Comparison of ENCODE assay signal across 8 mouse cellular contexts in the genomic region with DNA sequence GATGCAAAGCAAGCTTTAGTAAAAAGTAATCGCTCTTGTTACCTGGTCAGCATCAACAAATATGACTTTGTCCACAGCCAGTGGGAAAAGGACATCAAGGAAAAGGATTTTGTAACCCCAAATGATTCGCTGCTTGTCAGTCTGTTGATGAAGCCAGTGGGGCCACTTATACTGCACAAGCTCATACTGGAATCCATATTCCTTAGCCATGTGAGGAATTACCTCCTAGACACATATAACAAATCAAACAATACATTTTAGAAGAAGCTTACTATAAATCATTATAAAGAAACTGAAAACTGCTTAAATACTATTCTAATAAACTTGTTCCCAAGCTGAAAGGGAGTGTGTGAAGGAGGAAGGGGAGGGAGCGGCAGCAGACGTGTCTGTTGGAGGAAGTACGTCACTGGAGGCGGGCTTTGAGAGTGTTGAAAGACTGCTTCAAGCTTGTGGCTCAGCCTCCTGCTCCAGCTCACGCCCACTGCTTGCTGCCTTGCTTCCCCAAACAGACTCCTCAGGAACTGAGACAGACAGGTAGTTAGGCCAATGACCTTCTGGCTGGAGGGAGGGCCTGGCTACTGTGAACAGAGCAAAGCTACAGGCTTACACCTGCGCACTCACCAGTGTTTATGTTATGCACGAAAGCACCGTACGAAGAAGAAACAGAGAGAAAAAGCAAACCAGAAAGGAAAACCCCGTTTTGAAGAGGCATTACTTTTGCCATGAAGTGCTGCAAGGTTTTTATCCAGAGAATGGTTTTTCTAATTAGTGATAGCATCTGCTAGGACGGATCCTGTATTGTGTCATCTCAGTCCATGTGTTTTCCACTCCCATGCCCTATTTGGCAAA.
A peak's percentile ranks its signal among the peaks of the same experiment; 100 is the strongest.
DNase-seq lines count a peak whose midpoint lies in the region; ATAC-seq and TF ChIP-seq lines count a peak whose summit lies in the region.

No protein-coding gene starts in this region.

- H3K36me3 ChIP-seq in lung, embryonic 14.5 days (ENCODE audit: insufficient read depth), result peaks cover 15% of the 10 kb centered on the region

- peak; percentile 97 for ATAC-seq in frontal cortex, adult (ENCODE audit: low TSS enrichment)
- peak; percentile 100 for ATAC-seq in hematopoietic stem cell, adult 5-6 weeks (replicated peaks in 1 of 2; ENCODE audit: insufficient read depth in 1 of 2, low FRiP score in 2 of 2, low TSS enrichment in 1 of 2, low read depth in 1 of 2, poor library complexity in 2 of 2, severe bottlenecking in 2 of 2)
- ATAC-seq in lung, embryonic 14.5 days (ENCODE audit: insufficient read depth), result peak; percentile 100

- peak overlapping the region; percentile 34 for H3K9ac ChIP-seq in lung, embryonic 14.5 days

- H3K9me3 ChIP-seq in lung, embryonic 14.5 days (ENCODE audit: low read depth, low read length), result no peaks in the 10 kb centered on the region

- TF ChIP-seq CTCF in lung, embryonic 14.5 days (IDR thresholded peaks at IDR 0.05; ENCODE audit: low read depth), result no peak
- no peak for TF ChIP-seq CTCF in olfactory bulb, adult 2 months (IDR thresholded peaks at IDR 0.05; ENCODE audit: insufficient read depth, low read depth, low read length)

- 0 out of 2 replicates have a peak, but pooled peaks have one; percentile 18 for TF ChIP-seq POLR2A in olfactory bulb, adult 2 months (IDR thresholded peaks at IDR 0.05; ENCODE audit: insufficient read depth, low read depth, low read length)

- peak overlapping the region; percentile 45 for H3K4me3 ChIP-seq in lung, embryonic 14.5 days (ENCODE audit: low read depth, low read length)
- H3K4me3 ChIP-seq in olfactory bulb, adult 2 months (ENCODE audit: insufficient read depth, low read depth, low read length), result peak overlapping the region; percentile 18

- no peaks in the 10 kb centered on the region for H3K4me1 ChIP-seq in lung, embryonic 14.5 days (ENCODE audit: insufficient read depth)
- 0 out of 2 replicates have a peak, but pooled peaks cover 2% of the 10 kb centered on the region for H3K4me1 ChIP-seq in olfactory bulb, adult 2 months (ENCODE audit: control insufficient read depth, insufficient read depth, low read length)

- H3K27me3 ChIP-seq in lung, embryonic 14.5 days (ENCODE audit: insufficient read depth, low read length), result no peaks in the 10 kb centered on the region

- WGBS in lung, embryonic 14.5 days, result 2% methylated on average over 13 of the region's 13 CpGs
- 1% methylated on average over 13 of the region's 13 CpGs for WGBS in olfactory bulb, adult 2 months

- peak overlapping the region; percentile 83 for H3K27ac ChIP-seq in lung, embryonic 14.5 days (ENCODE audit: low read depth)
- H3K27ac ChIP-seq in olfactory bulb, adult 2 months (ENCODE audit: insufficient read depth, low read depth, low read length), result peak overlapping the region; percentile 68; the same call in 1 of the 2 replicates

- peak; percentile 66 for DNase-seq in NIH3T3 (ENCODE audit: low read depth)
- peak; percentile 100 for DNase-seq in cerebellum, adult 9-11 months
- peak; percentile 97 to 98 for DNase-seq in layer of hippocampus, adult 8-10 months (ENCODE audit: low spot score in 2 of 2)
- peak; percentile 99 for DNase-seq in lung, embryonic 14.5 days
- DNase-seq in thymus, adult 18-20 months, result peak; percentile 92 to 98

- peak overlapping the region; percentile 80 for H3K4me2 ChIP-seq in lung, embryonic 14.5 days

Comparison
In these comparisons a context has a peak if more than half of its experiments do, and no peak if none do; other contexts are left out.
1. Peak in every context shown above with its lines: DNase-seq, ATAC-seq, H3K4me3 ChIP-seq and H3K27ac ChIP-seq.